Mouse (Mus musculus) telencephalon, adult 2 months (tissue): ENCODE data around the gene Prkg1.

ENCODE experiments used
- DNase-seq: peaks from one replicate; pipeline ENCODE4 v3.0.0-alpha.2; 2011; ENCODE audit warnings: low read depth, low spot score

Gene Prkg1

DNA sequence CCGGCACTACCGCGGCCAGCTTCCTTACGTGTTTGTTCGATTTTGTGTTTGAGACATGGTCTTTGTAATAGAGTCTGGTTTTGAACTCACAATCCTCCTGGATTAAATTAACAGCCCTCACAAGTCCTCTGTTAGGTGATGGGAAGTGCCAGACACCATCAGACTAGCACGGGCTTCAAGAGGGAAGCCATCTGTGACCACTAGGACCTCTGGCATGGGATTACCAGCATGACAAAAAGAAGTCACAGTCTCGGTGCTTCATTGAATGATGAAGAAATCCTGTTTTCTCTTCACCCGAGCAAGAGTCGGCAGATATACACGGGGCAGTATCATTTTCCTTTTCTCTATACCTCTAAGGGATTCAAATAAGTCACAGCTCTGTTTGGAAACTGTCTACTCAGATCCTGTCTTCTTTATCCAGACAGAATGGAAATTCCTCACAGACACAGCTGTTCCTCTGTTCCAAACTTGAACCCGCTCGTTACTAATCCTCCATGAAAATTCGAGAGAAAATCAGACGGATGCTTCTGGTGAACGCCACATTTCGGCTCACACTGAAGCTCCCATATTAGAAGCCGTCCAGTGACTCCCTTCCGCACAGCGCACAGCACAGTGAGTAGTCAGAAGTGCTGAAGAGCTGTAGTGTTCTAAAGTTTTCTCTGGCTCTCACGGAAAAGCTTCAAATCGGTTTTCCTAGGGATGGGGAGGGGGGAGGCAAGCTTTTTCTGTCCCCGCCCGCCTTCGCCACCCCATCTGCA, 690.7 kb downstream of the Prkg1 start:
- no peak for DNase-seq

DNA sequence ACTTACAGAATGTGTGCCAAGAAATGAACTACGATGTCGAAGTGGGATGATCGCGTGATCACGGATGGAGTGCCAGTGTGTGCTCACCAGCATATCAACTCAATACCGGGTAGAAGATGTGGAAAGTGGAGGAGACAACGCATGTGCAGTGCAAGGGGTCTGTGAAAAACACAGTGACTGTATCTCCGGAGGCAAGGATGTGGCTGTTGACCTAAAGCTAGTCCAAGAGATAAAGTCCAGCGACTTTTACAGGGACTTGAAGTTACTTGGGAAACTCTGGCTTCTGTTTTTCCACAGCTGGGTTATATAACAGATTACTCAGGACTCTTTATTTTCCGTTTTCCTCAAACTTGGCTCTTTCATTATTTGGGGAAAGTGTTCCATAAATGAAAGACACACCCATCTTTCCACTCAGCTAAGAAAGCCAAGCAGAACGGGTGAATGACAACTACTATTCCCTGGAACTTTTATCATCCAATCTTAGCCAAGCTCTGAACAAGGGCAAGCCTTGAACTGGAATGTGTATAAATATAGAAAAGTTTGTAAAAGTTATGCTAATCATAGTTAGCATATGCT, 699.5 kb downstream of the Prkg1 start:
- DNase-seq: no peak

DNA sequence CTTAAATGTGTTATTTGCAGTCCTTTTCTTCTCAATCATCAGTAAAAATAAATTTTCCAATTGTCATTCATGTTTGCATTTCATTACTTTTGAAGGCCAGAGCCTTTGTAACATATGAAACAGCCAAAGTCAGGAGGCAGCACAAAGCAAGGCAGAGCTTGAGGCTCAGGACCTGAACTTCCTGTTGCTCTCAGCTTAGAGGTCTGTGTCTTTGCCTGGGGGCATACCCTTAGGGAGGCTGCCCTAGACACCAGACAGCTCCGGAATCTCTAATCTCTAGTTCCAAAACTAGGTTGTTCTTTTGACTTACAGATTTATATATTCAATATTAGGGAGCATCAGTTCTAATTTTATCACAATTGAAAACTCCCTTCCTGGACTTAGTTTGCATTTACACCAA, 700.1 kb downstream of the Prkg1 start:
- DNase-seq: no peak

DNA sequence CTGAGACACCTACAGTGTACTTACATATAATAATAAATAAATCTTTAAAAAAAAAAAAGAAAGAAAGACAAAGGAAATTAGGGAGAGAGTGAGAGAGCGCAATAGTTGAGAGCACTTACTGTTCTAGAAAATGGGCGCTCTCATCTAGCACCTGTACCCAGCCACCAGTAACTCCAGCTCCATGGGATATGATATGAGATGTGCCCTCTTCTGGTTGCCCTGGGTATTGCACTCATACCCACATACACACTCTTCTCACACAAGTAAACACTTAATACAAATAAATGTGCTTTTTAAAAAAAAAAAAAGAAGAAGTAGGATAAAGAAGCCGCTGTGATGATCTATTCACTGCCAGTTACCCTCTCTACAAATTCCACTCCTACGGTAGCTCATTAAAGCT, 718.2 kb downstream of the Prkg1 start:
- no peak for DNase-seq

DNA sequence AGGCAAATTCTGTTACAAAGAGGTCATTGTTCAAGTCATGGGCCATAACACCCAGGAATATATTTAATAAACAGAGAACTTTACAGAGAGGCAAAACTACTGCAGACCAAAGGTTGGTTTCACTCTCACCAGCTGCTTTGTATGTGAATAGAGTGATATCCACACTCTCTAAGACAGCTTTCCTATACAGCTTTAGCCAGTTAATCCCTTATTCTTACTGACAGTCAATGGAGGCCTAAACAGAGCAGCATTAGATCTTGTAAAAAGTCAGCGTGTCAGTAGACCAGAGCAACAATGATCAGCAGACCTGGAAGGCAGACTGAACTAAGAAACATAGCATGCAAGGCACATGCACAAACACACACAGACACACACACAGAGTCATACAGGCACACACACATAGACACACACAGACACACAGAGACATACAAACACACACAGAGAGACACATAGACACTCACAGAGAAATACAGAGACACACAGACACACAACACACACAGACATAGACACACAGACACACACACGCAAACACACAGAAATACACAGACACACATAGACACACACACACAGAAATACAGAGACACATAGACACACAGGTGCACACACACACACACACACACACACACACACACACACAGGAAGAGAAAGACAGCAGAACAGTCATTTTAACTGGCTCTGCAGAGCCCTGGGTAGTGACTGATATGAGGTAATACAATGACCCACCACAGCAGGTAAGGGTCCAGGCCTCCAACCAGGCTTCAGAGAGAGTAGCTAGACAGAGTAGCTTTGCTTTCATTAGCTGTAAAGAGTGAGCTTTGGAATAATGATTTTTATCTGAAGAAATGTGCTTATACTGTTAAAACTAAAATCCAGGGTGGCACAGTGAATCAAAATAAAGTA, 723.6 kb downstream of the Prkg1 start:
- no peak for DNase-seq

DNA sequence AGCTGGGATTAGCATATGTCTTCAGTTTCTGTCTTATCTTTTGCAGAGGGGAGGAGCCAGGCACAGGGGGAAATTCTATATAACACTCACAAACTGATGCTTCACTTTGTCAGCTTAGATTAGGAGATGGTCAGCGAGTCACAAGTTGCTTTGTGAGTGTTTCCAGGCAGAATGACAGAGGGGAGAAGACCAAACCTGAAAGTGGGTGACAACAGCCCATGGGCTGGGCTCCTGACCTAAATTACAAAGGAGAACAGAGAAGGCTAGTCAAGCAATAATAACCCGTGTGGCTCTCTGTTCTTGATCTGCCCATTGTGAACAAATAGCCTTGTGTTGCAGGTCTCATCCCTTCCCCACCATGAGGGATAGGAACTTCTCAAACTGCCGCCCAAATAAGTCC, 725.9 kb downstream of the Prkg1 start:
- DNase-seq: no peak

DNA sequence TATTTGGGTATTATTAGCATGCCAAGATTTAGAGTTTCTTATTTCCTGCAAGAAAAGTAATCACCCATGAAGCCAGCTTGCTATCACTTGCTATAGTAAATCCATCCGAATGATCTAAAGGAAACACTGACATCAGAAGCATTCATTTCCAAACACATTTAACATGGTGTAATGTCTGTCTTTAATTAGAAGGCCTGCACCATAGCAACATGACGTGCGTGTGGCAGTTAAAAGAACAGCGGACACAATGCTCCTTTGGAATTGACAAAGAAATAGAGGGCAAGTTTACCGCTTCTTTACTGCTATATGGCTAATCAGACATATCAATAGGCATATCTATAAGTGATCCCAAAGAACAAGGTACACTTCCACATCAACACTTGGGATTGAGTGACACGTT, 733.2 kb downstream of the Prkg1 start:
- no peak for DNase-seq

DNA sequence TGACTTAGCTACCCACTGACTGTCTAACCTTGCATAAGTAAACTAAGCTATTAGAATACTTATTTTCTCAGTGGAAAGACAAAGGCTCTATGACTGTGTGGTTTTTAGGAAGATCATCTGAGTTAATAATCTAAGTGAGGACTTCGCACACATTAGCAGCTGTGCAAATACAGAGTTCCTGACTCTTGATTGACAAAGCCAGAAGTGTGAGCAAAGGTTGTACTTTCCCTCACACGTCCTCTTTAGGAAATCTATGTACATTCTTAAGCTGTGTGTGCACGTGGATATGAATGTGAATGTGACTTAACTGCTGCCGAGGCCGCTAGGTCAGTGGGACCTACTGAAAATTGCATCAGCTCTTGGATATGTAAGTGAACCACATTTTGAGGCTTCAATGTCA, 738.0 kb downstream of the Prkg1 start:
- no peak for DNase-seq

DNA sequence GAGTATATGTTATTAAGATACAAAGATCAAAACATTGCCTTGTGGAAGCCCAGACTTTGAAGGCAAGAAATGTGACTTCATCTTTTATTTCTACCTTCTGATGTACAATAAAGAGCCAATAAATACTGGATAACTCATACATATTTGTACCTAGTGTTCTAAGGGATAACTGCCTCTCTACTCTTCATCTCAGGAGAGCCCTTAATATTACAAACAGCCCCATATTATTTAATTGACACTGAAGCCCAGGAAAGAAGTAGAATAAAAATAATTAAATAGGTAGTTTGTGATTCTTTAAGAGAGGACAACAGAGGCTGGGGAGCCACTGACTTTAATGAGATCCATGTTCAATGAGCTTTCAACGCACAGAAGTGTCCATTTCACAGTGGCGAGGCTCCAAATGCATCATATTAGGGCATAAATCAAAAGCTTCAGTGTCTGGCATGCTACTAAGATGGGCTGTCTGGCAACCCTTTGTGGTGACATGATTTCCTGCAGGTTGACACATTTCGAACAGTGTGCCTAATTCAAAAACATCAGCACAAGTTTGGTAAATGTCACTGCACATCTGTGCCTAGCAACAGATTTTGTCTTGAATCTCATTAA, 753.2 kb downstream of the Prkg1 start:
- no peak for DNase-seq

DNA sequence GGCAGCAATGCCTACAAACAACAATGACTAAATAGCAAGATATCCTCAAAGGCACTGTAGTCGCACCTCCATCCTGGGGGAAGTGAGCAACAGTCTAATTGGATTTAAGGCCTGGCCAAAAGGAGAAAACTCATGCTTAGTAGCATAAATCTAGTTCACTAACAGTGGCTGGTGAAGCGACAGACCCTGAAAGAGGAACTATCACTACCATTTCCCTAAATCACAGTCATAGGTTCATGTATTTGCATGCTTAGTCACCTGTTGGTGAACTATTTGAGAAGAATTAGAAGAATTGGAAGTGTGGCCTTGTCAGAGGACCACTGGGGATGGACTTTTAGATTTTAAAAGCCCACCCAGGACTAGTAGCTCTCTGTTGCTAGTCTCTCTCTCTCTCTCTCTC, 766.3 kb downstream of the Prkg1 start:
- DNase-seq: no peak

DNA sequence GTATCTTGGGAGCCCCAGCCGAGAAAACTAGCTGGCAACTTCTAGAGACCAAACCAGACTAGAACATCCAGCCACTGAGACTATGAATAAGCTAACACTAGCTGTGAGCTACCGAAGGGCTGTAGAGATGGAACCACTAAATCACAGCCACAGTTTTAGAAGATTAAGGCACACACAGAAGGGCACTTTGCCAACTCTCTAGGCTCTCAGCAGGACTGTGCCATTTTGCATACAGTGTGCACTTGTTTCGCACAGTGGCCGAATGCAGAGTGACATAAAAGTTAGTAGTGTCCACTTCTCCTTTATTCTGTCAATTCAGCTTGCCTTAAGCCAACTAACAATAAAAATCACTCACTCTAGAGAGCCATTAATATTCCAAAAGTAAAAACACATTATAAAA, 774.4 kb downstream of the Prkg1 start:
- DNase-seq: no peak

DNA sequence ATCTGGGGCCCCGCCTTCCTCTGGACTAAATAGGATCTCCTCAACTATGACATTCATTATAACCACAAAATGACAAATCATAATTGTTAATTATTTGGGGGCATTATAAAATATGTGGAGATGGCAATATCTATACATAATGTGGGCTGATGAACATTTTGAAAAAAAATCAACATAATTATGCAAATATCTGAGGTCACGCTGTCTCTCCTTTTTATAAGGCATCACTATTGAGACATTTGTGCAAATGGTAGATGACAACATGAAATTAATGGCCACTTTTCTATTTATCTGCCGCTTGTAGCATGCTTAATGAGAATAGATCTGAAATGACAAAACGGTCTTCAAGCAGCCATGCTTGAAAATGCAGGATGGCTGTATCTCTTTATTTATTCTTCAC, 782.4 kb downstream of the Prkg1 start:
- no peak for DNase-seq

DNA sequence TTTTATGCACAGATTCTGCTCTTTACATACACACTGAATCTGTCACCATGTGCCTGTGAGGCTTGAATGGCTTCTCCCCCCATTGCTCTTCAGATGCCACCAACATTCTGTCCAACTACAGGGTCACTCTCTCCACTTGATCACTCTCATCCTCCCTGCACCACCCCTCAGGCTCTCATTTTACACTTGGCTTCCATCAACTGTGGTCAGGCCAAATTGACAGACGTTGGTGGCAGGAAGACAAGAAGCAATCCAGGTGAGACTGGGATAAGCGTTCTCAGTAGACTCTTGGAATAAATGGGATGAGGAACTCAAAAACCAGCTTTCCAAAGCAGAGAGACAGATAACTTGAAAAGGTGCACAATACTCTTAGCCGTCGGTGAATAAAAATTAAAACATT, 786.7 kb downstream of the Prkg1 start:
- DNase-seq: no peak

DNA sequence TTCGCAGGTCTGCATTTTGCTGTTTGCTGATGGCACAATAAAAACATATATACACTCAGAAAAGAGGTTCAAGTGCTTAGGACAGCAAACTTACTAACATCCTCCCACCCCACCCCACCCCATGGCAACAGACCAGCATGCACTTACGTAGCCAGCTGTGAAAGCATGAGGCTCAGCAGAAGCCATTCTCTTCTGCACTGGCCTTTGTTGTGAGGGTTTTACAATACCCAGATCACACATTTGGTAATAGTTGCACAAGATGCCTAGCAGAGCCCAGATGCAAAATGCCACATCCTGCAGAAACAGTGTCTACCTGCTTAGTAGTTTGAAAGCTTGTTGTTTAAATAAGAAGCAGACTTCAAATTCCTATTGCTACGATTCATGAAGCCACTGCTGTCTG, 814.2 kb downstream of the Prkg1 start:
- DNase-seq: no peak

DNA sequence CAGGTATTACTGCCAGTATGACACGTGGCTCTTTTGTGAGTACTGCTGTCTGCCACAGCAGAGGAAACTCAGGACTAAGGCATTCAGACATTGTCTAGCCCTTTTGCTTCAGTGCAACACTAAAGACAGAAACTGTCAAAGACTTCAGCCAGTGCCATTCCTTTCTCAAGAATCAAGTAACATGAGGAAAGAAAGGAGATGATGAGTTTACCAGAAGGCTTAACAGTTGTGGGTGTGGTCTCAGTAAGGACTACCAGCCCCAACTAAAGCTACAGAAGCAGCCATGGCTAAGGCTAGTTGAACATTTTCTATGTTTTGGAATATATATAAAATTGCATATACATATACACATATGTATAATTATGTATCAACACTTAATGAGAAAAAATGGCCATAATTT, 816.6 kb downstream of the Prkg1 start:
- no peak for DNase-seq

DNA sequence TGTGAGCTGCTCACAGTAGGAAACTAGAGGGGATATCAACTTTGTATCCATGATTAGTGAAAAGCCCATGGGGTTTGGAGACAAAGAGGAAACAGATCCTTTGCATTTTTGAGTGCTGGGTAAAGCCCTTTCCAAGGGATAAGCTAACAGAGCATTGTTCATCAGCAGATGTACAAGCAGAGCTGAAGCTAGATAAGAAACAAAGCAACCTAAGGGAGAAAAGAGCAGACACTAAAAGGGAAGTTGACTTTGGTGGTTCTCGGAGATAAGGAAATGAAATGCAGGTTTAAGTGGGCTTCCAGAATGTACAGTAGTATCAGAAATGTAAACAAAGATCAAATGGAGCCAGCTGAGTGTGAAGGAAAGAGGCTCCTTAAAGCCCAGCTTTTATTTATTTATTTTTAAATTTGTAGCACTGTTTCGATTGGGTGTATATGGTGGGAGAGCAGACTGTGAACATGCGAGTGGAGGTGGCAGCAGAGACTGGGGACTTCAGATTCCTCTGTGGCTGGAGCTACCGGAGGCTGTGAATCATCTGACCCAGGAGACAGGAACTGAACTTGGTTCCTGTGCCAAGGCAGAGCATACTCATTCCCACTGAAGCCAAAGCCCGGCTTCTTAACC, 822.4 kb downstream of the Prkg1 start:
- no peak for DNase-seq

DNA sequence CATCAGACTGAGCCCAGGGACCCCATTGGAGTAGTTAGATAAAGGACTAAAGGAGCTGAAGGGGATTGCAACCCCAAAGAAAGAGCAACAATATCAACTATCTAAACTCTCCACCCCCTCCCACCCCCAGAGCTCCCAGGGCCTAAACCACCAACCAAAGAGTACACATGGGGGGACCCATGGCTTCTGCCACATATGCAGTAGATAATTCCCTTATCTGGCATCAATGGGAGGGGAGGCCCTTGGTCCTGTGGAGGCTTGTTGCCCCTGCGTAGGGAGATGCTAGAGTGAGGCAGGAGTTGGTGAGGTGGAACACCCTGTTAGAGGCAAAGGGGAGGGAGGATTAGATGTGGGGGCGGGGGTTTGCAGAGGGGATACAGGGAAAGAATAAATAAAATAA, 826.8 kb downstream of the Prkg1 start:
- no peak for DNase-seq

DNA sequence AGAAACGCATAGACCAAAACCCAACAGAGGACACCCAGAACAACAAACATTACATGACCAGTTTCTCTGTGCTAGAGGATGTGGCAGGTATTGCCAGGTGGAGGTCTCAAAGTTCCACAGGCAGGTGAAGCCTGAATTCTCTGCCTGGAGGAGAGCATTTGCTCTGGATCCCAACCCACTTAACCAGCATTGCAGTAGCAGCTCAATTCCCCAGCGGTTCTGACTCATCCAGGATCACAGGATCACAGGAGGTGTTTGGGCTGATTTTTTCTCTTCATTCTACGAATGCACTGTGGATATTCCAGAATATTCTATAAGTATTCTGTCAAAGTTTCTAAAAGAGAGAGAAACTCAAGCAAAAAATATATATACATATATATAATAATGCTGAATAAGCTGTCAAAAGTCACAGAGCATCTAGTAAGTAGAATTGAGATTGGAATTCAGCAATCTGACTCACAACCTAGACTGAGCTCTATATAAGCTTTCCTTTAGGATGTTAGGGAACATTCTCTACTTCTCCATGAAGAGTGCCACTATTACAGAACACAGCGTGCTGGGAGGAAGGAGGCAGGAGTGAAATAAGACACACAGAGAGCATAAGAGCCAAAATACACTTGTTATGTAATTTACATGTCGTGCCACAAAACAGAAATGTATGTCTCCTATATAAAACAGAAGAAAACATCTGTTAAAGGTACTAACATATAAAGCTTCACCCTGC, 833.2 kb downstream of the Prkg1 start:
- DNase-seq: no peak

DNA sequence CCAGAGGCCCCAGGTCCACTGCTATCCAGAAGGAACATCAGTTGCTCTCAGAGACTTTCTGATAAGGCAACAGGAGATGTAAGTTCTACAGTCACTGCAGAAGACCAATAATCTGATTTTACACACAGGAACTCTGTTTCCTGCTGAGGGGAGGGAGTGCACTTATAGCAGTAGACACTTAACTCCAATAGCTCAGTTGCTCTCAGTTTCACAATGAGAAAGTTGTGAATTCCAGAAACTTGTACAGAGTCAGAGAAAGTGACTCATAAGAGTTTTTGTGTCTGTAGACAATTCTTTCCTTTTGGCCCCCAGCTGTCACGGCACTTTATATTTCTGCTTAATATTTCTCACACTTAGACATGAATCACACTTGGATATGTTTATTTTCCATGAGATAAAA, 840.8 kb downstream of the Prkg1 start:
- no peak for DNase-seq

DNA sequence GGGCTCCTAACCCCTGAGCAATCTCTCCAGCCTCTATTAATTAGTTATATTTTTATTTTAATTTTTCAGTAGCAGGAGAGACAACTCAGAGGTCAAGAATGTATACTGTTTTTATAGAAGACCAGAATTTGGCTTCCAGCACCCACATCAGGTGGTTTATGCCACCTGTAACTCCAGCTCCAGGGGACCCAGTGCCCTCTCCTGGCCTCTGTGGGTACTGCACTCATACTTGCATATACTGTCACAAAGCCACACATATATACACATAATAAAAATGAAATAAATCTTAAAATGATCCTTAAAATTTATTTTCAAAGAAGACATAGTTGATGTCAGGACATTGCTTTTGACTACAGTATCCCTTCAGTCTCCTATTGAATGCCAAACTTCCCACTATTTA, 862.5 kb downstream of the Prkg1 start:
- no peak for DNase-seq

DNA sequence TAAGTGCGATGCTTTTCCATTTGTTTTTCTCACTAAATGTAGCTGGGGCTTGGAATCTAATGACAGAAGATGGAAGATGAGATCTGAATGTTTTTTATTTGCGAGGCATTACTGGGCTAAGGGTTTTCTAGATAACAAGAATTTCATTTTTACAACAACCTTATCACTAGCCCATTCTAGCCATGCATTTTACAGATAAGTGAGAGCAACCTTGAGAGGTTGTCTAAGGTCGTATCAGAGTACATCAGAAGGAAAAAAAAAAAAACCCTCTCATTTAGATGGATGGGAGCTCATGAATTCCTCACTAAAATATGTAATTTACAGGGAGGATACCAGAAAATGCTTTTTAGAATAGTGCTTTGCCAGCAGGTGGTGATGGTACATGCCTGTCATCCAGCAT, 863.8 kb downstream of the Prkg1 start:
- DNase-seq: no peak
